Mouse (Mus musculus): ENCODE measurements around the gene Galnt13. TPM values are rescaled to one million over a fixed set of nuclear protein-coding genes. Genes with fewer than 3 reads are reported as not detected.
"Not testable (repeated sequence)": the region's sequence is repeated elsewhere in the genome, so short reads cannot be mapped to it uniquely, and the experiment has no call there.

Galnt13 gene
- polyA plus RNA-seq, 1 experiment from 2014 or later, result 11.9 TPM

DNA sequence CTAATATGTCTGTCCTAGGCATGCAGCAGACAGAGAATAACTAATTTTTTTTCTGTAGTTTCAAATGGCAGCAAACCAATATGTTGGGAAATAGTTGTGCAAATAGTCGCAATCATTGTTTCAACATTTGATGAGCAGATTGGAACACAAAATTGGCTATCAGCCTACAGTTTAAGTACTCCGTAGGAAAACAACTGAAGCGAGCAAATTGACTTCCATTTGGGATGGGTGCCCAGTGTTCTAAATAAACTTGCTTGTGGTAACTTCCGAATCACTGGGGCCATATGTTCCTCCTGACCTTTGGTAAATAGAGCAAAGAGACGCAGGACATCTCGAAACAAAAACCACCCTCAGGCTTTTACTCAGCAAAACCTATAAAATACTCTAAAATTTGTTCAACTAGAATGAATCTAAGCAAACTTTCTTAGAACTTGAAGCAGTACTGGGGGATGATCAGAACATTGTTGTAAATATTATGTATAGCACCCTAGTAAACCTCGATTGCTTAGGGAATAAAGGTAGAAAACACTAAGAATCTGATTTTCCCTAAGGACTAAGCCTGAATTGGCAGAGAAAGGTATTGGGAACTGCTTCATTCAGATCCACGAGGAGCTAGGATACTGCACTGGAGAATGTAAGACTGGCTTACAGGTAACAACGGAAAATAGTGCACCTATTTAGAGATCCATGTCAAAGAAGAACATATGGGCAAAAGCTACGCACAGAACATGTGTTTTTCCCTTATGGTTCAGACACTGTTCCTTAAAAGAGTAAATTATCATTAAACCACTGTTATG lies 122.4 kb downstream of the Galnt13 start:
- Histone ChIP-seq H3K4me1 (replicated peaks; ENCODE audit: control insufficient read depth, insufficient read depth, low read length) (no peaks in the 10 kb centered on the region), H3K36me3 (replicated peaks; ENCODE audit: control insufficient read depth, insufficient read depth) (no peaks in the 10 kb centered on the region), H3K4me3 (replicated peaks; ENCODE audit: low read length) (no peak overlapping the region), H3K4me2 (replicated peaks) (no peak overlapping the region), H3K27ac (no peak overlapping the region), H3K9ac (no peak overlapping the region), H3K9me3 (ENCODE audit: control insufficient read depth, low read length) (no peaks in the 10 kb centered on the region), H3K27me3 (ENCODE audit: control insufficient read depth, insufficient read depth, low read length) (no peaks in the 10 kb centered on the region)
- 78% methylated on average over 10 of the region's 10 CpGs for WGBS
- ATAC-seq (ENCODE audit: low FRiP score), result no peak
- DNase-seq (ENCODE audit: low spot score), result no peak

DNA sequence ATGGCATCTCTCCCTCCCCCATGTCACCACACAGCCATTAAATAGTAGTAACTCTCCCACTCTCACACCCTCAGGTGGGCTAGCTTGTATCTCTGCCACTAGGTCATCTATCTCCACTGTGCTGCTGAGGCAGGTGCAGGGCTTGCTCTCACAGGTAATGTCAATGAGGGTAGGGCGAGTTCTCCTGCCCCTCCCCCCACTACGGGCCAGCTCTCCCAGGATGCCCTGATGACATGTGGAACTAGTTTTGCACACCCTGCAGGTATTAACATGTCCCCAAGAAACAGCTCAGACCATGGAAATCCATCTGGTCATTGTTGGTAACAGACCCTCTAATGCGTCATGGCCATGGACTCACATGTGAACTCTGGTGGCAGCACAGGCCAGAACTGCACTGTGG lies 129.0 kb downstream of the Galnt13 start:
- DNase-seq (ENCODE audit: low spot score) (no peak), ATAC-seq (ENCODE audit: low FRiP score) (no peak)
- Histone ChIP-seq H3K9ac (no peak overlapping the region), H3K36me3 (replicated peaks; ENCODE audit: control insufficient read depth, insufficient read depth) (no peaks in the 10 kb centered on the region), H3K9me3 (ENCODE audit: control insufficient read depth, low read length) (no peaks in the 10 kb centered on the region), H3K4me1 (replicated peaks; ENCODE audit: control insufficient read depth, insufficient read depth, low read length) (no peaks in the 10 kb centered on the region), H3K27ac (no peak overlapping the region), H3K27me3 (ENCODE audit: control insufficient read depth, insufficient read depth, low read length) (no peaks in the 10 kb centered on the region), H3K4me3 (replicated peaks; ENCODE audit: low read length) (no peak overlapping the region), H3K4me2 (replicated peaks) (no peak overlapping the region)
- 88% methylated on average over 3 of the region's 3 CpGs for WGBS

DNA sequence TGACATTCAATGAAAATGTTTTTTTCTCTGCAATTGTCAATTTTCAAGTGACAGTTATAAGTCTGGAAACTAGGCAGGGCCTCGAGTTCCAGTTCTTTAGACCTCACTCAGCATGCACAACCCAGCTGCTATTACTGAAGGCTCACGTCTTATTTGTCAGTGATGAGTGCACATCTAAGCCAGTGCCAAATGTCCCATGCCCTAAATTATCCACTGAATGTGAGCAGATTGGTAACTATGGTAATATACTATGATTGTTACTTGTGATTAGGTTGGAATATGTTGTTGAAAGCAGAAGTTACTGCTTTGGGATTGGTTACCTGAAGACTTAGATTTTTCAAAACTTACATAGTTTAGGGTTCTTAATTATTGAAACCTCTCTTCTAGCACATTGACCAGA lies 131.1 kb downstream of the Galnt13 start:
- Histone ChIP-seq H3K27ac (no peak overlapping the region), H3K27me3 (ENCODE audit: control insufficient read depth, insufficient read depth, low read length) (no peaks in the 10 kb centered on the region), H3K36me3 (replicated peaks; ENCODE audit: control insufficient read depth, insufficient read depth) (no peaks in the 10 kb centered on the region), H3K4me1 (replicated peaks; ENCODE audit: control insufficient read depth, insufficient read depth, low read length) (no peaks in the 10 kb centered on the region), H3K9ac (no peak overlapping the region), H3K9me3 (ENCODE audit: control insufficient read depth, low read length) (no peaks in the 10 kb centered on the region), H3K4me2 (replicated peaks) (no peak overlapping the region), H3K4me3 (replicated peaks; ENCODE audit: low read length) (no peak overlapping the region)
- no peak for ATAC-seq (ENCODE audit: low FRiP score)
- DNase-seq (ENCODE audit: low spot score), result no peak
- 55% methylated on average over 2 of the region's 2 CpGs for WGBS

DNA sequence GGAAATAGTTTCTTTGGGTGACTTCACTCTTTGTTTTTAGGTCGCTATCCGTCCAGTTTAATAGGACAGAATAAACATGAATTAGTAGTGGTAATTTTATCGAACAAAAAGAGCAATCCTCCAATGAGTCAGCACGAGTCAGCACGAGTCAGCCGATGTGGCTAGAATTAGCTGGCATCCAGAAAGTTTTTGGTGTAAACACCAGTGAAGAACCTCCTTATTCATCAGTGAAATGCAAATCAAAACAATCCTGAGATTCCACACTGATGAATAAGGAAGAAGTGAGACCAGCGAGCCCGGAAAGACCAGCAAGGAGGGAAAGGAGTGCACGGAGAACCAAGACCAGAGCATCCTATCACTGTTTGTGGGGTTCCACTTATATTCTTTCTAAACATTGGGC lies 131.5 kb downstream of the Galnt13 start:
- no peak for ATAC-seq (ENCODE audit: low FRiP score)
- WGBS, result 92% methylated on average over 9 of the region's 9 CpGs
- no peak overlapping the region for H3K27ac ChIP-seq

DNA sequence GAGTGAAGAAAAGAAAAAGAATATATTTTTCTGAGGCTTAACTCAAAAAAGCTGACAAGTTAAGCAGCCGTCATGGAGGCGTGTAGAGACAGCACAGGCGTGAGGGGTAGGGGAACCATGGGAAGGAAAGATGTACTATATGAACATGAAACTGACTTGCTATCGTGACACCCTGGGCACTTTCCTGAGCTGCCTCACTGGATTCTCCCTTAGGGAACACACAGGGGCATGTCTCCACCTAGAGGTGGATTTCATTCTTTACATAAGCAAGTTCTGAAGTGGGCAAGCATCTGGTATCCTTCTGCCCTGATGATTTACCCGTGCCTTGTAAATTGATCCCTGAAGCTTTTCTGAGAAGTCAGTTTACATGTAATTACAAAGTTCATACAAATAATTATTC lies 277.7 kb downstream of the Galnt13 start:
- DNase-seq (ENCODE audit: low spot score); H3K4me1 ChIP-seq (replicated peaks; ENCODE audit: control insufficient read depth, insufficient read depth, low read length); H3K27ac ChIP-seq; H3K9me3 ChIP-seq (ENCODE audit: control insufficient read depth, low read length); H3K4me2 ChIP-seq (replicated peaks); H3K4me3 ChIP-seq (replicated peaks; ENCODE audit: low read length); H3K9ac ChIP-seq; H3K27me3 ChIP-seq (ENCODE audit: control insufficient read depth, insufficient read depth, low read length); H3K36me3 ChIP-seq (replicated peaks; ENCODE audit: control insufficient read depth, insufficient read depth): not testable (repeated sequence)
- 0 out of 2 replicates have a peak, but pooled peaks have one; percentile 59 for ATAC-seq (ENCODE audit: low FRiP score)
- no CpG with 5 or more reads among the region's 5 CpGs for WGBS

More for the DNA sequence above, 131.5 kb downstream of the Galnt13 start:
- Histone ChIP-seq H3K4me1 (replicated peaks; ENCODE audit: control insufficient read depth, insufficient read depth, low read length) (no peaks in the 10 kb centered on the region), H3K36me3 (replicated peaks; ENCODE audit: control insufficient read depth, insufficient read depth) (no peaks in the 10 kb centered on the region), H3K9ac (no peak overlapping the region), H3K4me2 (replicated peaks) (no peak overlapping the region), H3K4me3 (replicated peaks; ENCODE audit: low read length) (no peak overlapping the region), H3K9me3 (ENCODE audit: control insufficient read depth, low read length) (no peaks in the 10 kb centered on the region), H3K27me3 (ENCODE audit: control insufficient read depth, insufficient read depth, low read length) (no peaks in the 10 kb centered on the region)
- DNase-seq (ENCODE audit: low spot score), result no peak

DNA sequence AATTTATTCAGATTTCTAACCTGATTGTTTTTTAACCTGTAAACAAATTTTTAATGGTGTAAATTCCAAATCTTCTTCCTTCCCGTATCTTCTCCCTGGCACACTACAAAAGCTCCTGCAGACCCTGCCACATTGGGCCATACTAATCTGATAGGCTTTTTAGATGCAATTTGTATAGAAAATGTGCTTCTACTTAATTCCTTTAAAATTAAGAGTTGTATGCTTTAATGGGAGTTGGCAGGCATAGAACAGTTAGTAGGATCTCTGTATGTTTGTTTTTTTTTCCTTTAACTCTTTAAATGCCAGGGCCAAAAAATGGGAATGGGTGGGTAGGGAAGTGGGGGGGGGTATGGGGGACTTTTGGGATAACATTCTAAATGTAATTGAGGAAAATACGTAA lies 315.1 kb downstream of the Galnt13 start:
- Histone ChIP-seq H3K36me3 (replicated peaks; ENCODE audit: control insufficient read depth, insufficient read depth) (no peaks in the 10 kb centered on the region), H3K4me1 (replicated peaks; ENCODE audit: control insufficient read depth, insufficient read depth, low read length) (no peaks in the 10 kb centered on the region), H3K4me2 (replicated peaks) (no peak overlapping the region), H3K27me3 (ENCODE audit: control insufficient read depth, insufficient read depth, low read length) (no peaks in the 10 kb centered on the region), H3K9me3 (ENCODE audit: control insufficient read depth, low read length) (no peaks in the 10 kb centered on the region), H3K9ac (no peak overlapping the region), H3K4me3 (replicated peaks; ENCODE audit: low read length) (no peak overlapping the region), H3K27ac (no peak overlapping the region)
- 81% methylated on average over 2 of the region's 2 CpGs for WGBS
- ATAC-seq (ENCODE audit: low FRiP score) (no peak), DNase-seq (ENCODE audit: low spot score) (no peak)

DNA sequence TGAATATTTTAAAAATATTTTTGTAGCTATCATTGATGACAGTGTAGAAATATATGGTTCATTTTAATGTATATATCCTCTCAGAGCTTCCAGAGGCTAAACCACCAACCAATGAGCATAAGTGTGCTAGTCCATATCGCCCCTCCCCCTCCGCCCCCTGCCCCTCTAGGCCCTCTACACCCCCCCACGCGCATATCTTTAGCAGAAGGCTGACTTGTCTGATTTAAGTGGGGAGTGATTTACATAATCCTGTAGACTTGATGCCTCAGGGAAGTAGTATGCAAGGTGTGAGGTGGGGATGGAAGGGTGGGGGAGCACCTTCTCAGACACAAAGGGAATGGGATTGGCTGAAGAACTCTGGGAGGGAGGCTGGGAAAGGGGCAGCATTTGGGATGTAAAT lies 323.7 kb downstream of the Galnt13 start:
- Histone ChIP-seq H3K9me3 (ENCODE audit: control insufficient read depth, low read length) (no peaks in the 10 kb centered on the region), H3K4me2 (replicated peaks) (no peak overlapping the region), H3K27ac (no peak overlapping the region), H3K27me3 (ENCODE audit: control insufficient read depth, insufficient read depth, low read length) (no peaks in the 10 kb centered on the region), H3K4me3 (replicated peaks; ENCODE audit: low read length) (no peak overlapping the region), H3K4me1 (replicated peaks; ENCODE audit: control insufficient read depth, insufficient read depth, low read length) (no peaks in the 10 kb centered on the region), H3K36me3 (replicated peaks; ENCODE audit: control insufficient read depth, insufficient read depth) (no peaks in the 10 kb centered on the region), H3K9ac (no peak overlapping the region)
- no peak for DNase-seq (ENCODE audit: low spot score)
- 41% methylated on average over 4 of the region's 4 CpGs for WGBS
- no peak; the same call in 1 of the 2 replicates for ATAC-seq (ENCODE audit: low FRiP score)

DNA sequence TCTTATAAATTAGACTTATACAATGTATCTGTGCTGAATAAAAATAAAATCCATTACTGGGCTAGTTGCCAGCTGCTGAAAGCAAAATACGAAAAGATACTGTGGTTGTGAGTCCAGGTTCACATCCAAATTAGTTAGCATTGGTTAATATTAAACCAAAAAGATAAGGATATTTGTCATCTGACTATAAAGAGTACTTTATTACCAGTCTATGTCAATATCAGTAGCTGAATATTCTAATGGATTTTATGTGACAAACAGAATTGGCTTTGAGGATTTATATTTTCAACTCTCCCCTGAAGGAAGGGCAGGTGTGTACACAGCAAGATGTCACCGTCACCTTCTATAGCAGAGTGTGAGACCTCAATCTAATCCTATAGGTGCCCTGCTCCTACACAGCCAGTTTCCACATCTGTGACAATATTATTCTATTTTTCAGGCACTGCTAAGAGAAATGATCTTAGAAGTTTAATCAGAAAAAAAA lies 342.7 kb downstream of the Galnt13 start:
- 86% methylated on average over 2 of the region's 2 CpGs for WGBS
- no peak overlapping the region for H3K4me2 ChIP-seq (replicated peaks)
- H3K4me1 ChIP-seq (replicated peaks; ENCODE audit: control insufficient read depth, insufficient read depth, low read length), result no peaks in the 10 kb centered on the region
- ATAC-seq (ENCODE audit: low FRiP score) (no peak), DNase-seq (ENCODE audit: low spot score) (no peak)
- no peak overlapping the region for H3K27ac ChIP-seq
- H3K9ac ChIP-seq, result no peak overlapping the region
- H3K36me3 ChIP-seq (replicated peaks; ENCODE audit: control insufficient read depth, insufficient read depth), result no peaks in the 10 kb centered on the region
- no peak overlapping the region for H3K4me3 ChIP-seq (replicated peaks; ENCODE audit: low read length)
- no peaks in the 10 kb centered on the region for H3K27me3 ChIP-seq (ENCODE audit: control insufficient read depth, insufficient read depth, low read length)
- no peaks in the 10 kb centered on the region for H3K9me3 ChIP-seq (ENCODE audit: control insufficient read depth, low read length)

DNA sequence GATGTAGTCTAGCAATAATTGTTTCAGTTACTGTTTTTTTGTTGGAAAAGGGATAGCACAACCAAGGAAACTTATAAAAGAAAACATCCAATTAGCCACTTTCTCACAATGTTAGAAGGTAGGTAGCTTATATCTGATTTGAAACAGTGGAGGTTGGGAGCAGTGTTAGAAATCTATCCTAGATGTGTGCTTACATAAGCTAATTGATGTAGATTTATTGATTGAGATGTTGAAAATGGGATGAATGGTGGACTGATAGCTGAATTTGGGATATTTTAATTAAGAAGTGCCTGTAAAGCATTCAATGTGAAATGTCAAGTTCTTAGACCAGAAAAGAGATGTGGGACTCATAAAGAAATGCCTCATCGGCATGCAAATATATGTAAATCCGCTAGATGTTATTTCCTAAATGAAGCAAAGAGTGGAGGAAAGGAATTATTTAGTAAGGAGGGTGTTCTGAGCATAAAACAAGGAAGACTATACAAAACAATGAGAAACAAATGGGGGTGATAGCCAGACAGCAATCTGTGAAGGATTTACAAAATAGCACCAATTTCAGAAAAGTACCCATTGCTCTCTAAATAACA lies 377.6 kb downstream of the Galnt13 start:
- Histone ChIP-seq H3K36me3 (replicated peaks; ENCODE audit: control insufficient read depth, insufficient read depth) (no peaks in the 10 kb centered on the region), H3K4me2 (replicated peaks) (no peak overlapping the region), H3K27ac (no peak overlapping the region), H3K4me1 (replicated peaks; ENCODE audit: control insufficient read depth, insufficient read depth, low read length) (no peaks in the 10 kb centered on the region), H3K4me3 (replicated peaks; ENCODE audit: low read length) (no peak overlapping the region), H3K27me3 (ENCODE audit: control insufficient read depth, insufficient read depth, low read length) (no peaks in the 10 kb centered on the region), H3K9ac (no peak overlapping the region), H3K9me3 (ENCODE audit: control insufficient read depth, low read length) (no peaks in the 10 kb centered on the region)
- WGBS, result 79% methylated on average over 2 of the region's 2 CpGs
- DNase-seq (ENCODE audit: low spot score) (no peak), ATAC-seq (ENCODE audit: low FRiP score) (no peak)
